Mouse (Mus musculus): ENCODE data around the gene Sys1.

Gene Sys1

DNA sequence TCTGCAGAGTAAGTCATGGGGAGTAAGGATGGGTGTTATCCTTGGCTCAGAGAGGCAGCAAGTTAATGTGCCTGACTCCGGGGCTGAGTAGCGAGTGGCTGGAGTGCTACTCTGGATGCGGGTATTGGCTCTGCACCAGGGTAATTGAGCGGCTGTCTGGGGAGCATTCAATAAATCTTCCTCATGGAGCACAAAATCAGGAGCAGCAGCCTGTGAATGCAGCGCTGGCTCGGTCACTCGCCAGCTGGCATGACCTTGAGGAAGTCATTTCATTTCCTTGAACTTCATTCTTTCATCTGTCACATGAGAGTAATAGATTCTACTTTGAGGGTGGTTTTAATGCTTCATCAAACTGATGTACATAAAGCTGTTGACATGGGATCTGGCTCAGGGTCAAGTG is 43.7 kb downstream of the Sys1 start:
- DNase-seq (ENCODE audit: low spot score): no peak

DNA sequence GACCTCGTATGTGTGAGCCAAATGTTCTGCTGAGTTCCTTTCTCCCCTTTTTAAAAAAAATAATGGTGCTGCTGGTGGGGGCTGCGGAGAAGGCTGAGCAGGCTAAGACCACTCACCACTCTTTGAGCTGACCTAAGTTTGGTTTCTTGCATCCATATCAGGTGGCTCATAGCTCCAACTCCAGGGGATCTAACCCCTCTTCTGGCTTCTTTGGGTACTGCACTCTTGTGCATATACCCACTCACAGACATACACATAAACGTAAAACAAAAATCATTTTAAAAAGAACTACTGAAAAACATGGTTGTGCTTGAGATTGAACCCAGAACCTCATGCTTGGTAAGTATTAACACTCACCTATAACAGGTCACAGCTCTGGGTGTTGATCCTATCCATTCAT is 48.2 kb downstream of the Sys1 start:
- DNase-seq (ENCODE audit: low spot score): no peak

DNA sequence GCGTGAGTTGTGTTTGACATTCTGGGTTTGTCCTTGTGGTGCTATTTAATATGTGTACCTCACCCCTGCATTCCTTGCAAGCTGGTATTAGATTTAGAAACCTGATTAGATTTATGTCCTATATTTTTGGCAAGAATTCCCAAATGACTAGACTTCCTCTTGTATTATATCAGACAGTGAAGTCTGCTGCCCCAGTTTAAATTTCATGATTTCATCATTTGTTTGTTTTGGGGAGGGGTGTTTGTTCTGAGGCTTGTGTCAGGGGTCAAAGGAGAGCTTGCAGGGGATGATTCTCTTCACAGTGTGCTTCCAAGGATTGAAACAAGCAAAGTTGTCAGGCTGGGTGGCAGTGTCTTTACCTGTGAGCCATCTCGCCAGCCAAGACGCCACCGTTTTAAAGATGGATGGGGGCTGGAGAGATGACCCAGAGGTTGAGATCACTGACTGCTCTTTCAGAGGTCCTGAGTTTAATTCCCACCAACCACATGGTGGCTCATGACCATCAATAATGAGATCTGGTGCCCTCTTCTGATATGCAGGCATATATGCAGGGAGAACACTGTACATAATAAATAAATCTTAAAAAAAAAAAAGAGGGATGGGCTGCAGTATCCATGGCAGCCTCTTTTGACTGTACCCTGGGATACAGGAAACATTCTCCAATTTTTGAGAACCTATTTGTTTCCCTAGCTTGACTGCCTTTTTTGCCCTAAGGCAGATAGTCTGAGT is 49.0 kb downstream of the Sys1 start:
- DNase-seq (ENCODE audit: low spot score): no peak

DNA sequence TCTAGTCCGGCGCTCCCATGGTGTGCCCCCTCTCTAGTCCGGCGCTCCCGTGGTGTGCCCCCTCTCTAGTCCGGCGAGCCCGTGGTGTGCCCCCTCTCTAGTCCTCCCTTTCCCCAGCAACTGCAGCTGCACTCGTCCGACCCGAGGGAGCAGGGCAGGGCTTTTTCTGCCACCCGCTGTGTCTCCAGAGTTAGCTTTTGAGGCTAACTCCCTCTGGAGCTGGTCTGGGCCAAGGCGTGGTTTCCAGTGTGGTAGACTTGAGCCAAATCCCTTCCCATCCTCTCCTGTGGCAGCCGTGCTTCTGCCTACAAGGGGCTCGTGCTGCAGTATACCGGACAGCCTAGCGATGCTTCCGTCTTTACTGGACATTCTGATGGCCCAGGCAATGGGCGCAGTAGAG is 51.0 kb downstream of the Sys1 start:
- no peak for DNase-seq (ENCODE audit: low spot score)

DNA sequence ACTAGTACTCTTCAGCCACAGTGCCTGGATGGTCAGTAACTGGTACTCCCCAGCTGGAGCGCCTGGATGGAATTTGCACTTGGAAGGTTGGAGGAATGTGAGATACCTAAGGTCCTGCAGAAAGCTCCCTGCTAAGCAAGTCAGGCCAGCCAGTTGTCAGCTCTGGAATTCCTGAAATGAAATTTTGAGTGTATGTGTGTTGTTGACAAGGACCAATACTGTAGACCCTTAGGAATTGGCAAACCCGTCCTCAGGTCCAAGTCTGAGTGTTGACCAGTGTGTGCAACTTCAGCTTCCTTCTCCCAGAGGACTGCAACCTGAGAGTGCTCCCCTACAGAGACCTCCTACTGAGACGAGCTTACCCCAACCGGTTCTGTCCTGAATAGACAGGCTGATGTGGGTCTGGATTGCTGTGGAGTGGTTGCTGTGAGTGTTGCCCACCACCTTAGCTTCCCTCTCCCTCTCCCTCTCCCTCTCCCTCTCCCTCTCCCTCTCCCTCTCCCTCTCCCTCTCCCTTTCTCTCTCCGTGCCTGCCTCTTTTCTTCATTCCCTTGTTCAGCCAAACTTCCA is 53.9 kb downstream of the Sys1 start:
- DNase-seq (ENCODE audit: low spot score): no peak

DNA sequence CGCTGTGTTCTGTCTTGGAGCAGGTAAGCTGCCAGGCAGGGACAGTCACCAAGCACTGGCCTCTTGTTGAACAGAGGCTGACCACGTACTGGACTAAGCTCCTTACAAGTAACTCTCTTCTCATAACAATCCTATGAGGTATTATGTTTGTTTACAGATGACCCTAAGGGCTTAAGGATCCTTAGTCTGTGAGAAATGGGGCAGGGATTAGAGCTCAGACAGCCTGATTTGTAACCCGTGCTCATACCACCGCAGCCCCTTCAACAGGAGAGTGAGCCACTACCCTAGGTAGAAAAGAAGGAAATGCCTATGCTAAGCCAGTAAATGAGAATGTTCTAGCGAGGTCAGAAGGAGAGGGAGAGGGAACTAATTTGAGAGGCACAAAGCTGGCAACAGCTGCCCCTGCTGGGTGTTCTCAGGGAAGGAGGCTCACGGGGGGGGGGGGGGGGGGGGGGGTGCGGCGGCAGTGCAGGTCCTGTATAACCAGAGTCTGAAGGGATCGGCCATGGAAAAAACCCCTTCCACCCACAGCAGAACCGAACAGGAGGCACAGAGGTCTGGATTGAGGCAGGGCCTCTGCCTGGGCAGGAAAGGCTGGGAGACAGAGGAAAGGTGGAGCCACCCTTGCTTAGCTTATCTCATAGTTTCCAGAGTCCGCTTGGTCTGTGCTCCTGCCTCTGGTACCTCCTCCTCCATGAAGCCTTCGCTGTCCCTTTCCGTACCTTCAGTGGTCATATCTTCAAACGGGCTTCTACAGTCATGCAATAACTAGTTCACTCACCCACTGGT is 55.6 kb downstream of the Sys1 start:
- peak; percentile 20 for DNase-seq (ENCODE audit: low spot score)

DNA sequence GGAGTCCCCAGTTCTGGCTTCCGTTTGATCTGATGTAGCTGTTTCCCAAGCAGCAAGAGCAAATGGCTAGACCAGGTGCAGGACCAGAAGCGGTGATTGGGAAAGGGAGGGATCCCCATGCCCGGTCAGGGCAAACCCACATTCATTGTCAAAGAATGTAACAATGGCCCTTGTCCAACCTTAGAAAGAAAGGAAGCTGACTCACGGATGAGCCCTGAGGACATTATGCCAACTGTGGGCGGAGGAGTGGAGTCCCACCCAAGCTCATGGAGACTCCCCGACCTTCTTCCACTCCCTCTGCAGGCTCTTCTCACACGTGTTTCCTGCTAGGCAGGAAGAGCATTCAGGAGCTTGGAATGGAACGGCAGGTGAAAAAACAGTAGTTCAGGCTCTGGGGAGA is 56.6 kb downstream of the Sys1 start:
- DNase-seq (ENCODE audit: low spot score): no peak

DNA sequence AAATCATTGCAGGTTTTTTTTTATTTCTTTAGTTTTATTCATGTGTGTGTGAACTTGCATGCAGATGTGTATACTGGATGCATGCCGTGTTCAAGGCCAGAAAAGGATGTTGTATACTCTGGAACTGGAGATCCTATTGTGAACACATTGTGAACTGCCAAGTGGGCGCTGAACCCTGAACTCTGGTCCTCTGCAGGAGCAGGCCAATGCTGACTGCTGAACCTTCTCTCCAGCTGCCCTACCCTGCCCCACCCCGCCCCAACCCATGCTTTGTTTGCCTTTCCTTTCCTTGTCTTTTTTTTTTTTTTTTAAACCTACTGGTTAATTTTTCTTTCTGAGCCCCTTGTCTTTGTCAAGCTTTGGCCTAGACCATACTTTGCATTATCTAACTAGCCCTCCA is 58.2 kb downstream of the Sys1 start:
- no peak for DNase-seq (ENCODE audit: low spot score)

DNA sequence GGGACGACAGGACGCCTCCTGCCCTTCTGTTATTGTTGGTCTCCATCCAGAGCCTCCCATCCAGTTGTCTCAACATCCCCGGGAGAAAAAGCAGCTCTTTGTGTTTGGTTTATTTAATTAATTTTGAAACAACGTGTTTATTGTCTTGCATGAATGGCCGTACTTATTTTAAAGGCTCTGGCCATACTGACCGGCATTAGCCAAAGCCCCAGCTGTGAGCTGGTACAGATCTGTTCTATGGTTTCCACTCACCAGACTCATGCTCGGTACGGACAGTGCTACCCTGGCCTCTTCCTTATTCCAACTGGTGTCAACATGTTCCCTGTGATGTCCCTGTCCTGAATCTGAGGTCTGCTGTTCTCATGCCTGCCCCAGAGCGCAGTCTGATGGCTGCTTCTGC is 59.1 kb downstream of the Sys1 start:
- DNase-seq (ENCODE audit: low spot score): no peak

DNA sequence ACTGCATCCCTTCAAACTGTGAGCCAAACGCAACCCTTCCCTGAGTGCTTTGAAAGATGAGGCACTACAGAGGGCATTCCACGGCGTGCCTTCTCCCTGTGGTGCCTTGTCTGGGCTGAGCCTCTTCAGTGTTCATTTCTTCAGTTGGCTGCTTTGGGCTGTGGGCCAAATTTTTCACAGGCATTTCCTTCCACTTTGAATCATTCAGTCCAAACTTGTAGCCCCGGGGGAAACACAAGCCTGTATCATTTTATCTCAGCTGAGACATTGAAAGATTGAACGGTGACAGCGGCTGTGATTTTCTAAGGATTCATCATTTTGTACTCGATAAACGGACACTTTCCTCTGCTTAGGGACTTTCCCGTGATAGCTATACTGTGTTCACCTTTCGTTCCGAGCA is 59.8 kb downstream of the Sys1 start:
- no peak for DNase-seq (ENCODE audit: low spot score)

DNA sequence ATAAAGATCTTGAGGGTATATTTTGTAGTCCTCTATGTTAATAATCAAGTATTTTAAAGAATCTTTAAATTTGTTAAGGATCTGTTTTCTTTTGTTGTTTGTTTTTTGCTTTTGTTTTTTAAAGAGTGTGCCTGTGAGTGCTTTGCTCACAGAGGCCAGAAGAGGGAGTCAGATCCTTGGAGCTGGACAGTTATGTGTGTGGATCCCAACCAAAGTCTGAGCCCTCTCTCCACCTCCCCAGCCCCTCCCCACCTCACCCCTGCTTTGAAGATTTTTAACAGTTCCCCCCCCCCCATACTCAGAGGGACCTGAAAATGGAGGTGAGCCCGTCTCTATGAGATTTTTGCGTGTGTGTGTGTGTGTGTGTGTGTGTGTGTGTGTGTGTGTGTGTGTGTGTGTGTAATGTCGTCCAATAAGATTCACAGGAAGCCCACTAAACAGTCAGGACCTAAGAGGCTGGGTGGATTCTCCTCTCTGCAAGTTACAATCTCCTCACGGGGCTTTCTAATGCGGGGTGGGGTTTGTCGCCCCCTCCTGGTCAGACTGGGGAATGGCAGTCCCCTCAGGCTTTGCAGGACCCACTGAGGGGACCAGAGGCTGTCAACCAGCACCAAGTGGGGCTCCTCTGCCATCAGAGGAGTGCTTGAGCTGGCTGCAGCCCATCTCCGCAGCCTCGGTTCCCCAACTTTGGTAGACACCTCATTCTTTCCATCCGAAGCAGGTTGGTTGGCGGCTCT is 60.9 kb downstream of the Sys1 start:
- peak; percentile 41 for DNase-seq (ENCODE audit: low spot score)

DNA sequence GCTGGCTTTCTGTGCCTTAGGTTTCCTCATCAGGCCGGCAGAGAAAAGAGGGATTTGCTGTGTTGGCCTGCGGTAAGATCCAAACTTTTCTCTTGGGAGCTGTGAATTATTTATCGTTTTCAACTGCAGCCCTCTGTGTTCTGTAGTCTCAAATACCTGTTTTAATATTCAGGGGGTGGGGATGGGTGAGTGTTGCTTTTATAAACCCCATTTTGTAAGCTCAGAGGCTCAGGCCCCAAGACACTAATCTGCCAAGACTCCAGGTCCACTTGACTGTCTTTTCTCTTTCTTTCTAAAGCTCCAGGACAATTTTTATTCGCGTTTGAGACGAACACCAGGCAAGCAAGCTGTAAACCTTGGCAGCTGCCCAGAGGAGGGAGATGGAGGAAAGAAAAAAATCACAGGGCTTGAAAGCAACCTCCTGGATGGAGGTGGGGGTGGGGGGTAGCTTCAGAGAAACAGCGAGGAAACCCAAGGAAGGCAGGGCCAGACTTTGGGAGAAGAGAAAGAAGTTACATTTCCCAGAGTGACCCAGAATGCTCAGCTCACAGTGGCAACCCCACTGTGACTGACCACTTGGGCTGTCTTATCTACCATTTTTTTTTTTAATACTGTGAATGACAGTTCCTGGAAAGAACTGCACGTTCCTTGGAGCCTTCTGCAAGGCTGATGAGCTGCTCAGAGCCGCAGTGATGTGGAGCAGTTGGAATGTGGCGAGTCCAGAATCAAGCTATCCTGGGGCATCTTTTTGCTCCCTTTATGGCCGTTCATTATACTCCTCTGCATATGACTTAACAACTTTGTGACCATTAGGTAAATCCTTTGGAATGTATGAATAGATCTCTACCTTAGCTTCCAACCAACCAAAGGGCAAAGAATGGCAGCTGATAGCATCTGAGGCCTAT is 61.8 kb downstream of the Sys1 start:
- no peak for DNase-seq (ENCODE audit: low spot score)

DNA sequence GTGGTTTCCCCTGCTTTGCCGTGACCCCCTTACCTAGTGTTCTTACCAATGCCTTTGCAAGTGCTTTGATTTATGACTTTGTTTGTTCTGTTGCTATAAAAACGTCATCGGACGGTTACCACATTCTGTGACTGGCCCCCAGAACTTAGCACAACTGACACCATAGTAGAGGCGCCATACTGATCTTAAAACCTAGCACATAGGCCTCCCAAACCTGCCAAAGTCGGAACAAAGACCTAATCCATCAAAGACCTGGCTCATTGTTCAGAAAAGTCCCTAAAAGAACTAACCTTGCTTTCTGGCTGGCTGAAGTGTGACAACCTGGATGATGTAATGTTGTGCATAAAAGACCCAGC is 62.4 kb downstream of the Sys1 start:
- no peak for DNase-seq (ENCODE audit: low spot score)

DNA sequence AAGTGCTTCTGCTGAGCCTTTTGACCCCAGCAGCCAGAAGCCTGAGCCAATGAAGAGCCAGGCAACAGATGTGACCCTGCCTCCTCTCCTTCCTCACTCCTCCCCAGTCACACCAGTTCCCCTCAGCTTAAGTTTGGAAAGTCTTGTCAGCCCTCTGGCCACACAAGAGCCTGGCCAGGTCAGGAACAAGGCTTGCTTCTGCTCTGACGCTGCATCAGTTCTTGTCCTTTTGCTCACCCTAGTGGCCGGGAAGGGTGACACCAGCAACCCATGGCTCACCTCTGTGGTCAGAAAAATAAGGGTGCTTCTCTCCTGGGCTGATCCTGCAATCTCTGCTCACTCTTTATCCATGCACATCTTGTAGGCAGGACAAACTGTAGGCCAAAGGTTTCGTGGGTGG is 64.0 kb downstream of the Sys1 start:
- DNase-seq (ENCODE audit: low spot score): no peak

DNA sequence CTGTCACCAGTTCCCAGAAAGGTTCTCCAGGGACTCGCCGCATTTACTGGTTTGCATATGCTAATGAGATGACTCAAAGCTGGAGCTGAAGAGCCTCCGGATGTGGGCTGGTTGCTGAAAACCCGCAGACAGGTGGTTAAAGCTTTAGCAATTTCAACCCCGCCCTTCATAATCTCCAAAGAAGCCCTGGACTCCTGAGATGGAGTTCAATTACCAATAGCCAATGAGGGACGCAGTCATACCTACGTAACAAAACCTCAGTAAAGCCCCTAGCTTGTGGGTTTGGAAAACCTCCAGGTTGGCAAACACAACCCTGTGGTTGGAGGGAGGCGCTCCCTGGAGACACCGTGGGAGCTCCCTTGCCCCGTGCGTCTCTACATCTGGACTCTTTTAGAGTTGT is 65.1 kb downstream of the Sys1 start:
- no peak for DNase-seq (ENCODE audit: low spot score)

DNA sequence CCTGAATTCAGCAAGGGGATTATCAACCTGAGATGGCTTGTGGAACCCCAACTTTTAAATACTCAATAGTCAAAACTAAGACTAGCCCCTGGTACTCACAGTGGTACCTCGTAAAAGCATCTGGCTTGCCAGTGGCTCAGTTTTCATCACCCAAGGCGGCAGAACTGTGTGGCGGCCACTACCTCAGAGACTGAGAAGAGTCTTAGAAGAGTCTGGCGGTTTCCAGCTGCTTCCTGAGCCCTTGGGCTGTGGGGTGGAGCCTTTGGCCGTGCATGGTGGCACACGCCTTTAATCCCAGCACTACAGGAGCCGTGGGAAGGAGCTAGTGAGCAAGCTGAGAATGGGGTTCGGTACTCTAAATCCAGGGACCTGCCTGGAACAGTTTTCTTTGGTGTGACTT is 65.5 kb downstream of the Sys1 start:
- DNase-seq (ENCODE audit: low spot score): no peak

DNA sequence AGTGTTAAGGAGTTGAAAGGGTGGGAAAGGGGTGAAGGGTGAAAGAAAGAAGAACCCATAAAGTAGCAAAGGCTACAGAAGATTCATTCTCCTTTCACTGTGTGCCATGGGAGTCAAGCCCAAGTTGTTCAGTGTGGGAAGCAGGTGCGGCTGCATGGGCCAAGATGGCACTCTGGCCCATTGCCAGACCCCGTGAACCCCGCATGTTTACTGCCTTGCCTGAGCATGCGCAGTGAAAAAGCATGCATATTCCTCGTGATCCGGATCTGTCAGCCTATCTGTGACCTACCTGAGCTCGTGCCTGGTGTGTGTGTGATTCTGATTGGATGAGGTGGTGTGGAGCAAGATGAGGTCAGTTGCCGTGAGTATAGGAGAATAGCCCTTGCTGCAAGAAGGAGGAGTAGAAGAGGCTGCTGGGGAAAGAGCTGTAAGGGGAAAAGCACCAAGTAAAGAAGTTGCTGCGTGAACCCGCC is 66.6 kb downstream of the Sys1 start:
- DNase-seq (ENCODE audit: low spot score): no peak

DNA sequence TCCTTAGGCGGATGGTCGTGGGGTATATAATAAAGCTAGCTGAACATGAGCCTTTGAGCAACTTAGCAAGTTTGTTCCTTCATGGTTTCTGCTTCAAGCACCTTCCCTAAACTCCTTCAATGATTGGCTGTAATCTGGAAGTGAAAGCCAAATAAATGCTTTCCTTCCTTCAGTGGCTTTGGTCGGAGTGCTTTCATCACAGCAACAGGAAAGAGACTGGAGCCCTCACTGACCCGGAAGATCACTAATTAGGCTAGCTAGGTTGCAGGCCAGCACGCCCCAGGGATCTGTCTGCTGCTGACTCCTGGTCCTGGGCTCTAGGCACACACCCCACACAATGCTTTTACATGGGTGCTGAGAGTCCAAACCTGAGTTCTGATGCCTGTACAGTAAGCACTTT is 71.8 kb downstream of the Sys1 start:
- DNase-seq (ENCODE audit: low spot score): no peak
